Mouse (Mus musculus) lung, postnatal 25 days (tissue): ENCODE measurements around the gene Kdm4b.
A peak's percentile ranks its signal among the peaks of the same experiment; 100 is the strongest.

Experiments used
- DNase-seq: peaks from one replicate; pipeline ENCODE4 v3.0.0; 2022; ENCODE audit warnings: low spot score

The Kdm4b gene

GRCm38 (mm10) chr17:56439731-56440460 is 114.0 kb downstream of the Kdm4b start:
- no peak for DNase-seq

GRCm38 (mm10) chr17:56442316-56442715 is 116.5 kb downstream of the Kdm4b start:
- DNase-seq = no peak

- DNase-seq = peak; percentile 16
Measured at GRCm38 (mm10) chr17:56443341-56443795, 117.5 kb downstream of the Kdm4b start.

GRCm38 (mm10) chr17:56444771-56445170 is 118.9 kb downstream of the Kdm4b start:
- no peak for DNase-seq

- DNase-seq = peak; percentile 40
Measured at GRCm38 (mm10) chr17:56445397-56445796, 119.5 kb downstream of the Kdm4b start.

- DNase-seq = no peak
Measured at GRCm38 (mm10) chr17:56447716-56448115, 121.9 kb downstream of the Kdm4b start.
